Comparison of ENCODE assay signal across 27 mouse cellular contexts in the genomic region with DNA sequence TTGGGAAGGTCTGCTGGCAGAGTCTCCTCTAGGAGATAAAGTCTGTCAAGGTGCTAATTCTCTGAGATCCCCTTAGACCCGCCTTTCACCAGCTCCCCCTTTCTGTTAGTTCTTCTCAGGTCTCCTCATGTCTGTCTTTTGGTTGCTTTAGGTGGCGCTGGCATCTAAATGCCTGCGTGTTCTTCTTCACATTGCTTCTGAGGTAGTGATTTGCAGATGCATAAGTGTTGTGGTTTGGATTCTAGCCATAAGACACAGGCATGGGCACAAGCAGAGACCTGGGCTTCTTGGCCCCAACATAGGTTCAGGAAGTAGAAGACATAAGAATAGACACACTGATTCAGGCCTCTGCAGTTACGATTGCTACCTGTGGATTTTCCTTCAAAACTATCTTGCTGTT. TPM values are rescaled to one million over a fixed set of nuclear protein-coding genes. Genes with fewer than 3 reads are reported as not detected.
DNase-seq lines count a peak whose midpoint lies in the region; ATAC-seq and TF ChIP-seq lines count a peak whose summit lies in the region.
"Had no signal": no experiment of that assay in that cellular context is flagged by ENCODE, and none has a peak within 500 bp of the region (broad histone marks: within the 10 kb centered on the region; RNA-seq: fewer than 3 reads in every experiment).

No protein-coding gene starts in this region.

- no peak overlapping the region for H3K9ac ChIP-seq in hindbrain, embryonic 16.5 days (ENCODE audit: low read depth, low read length)
- H3K9ac ChIP-seq: embryonic facial prominence, embryonic 13.5 days; embryonic facial prominence, embryonic 15.5 days; forebrain, embryonic 12.5 days had no signal

- WGBS in thymus, adult 2 months, result 19% methylated on average over 4 of the region's 4 CpGs
- WGBS in hindbrain, embryonic 16.5 days, result 92% methylated on average over 4 of the region's 4 CpGs

- TF ChIP-seq POLR2A in thymus, adult 2 months (IDR thresholded peaks at IDR 0.05; ENCODE audit: control insufficient read depth, extremely low read depth, insufficient read depth, low read length, poor library complexity), result no peak

- TF ChIP-seq CTCF in thymus, adult 2 months (IDR thresholded peaks at IDR 0.05; ENCODE audit: borderline replicate concordance, control insufficient read depth, extremely low read depth, insufficient read depth, low read length, poor library complexity), result no peak

- H3K4me2 ChIP-seq in hindbrain, embryonic 16.5 days (ENCODE audit: low read length), result no peak overlapping the region
- H3K4me2 ChIP-seq: embryonic facial prominence, embryonic 13.5 days; embryonic facial prominence, embryonic 15.5 days; forebrain, embryonic 12.5 days had no signal

- no peaks in the 10 kb centered on the region for H3K27me3 ChIP-seq in thymus, adult 2 months (ENCODE audit: control insufficient read depth, insufficient read depth, low read length)
- no peaks in the 10 kb centered on the region for H3K27me3 ChIP-seq in hindbrain, embryonic 16.5 days (replicated peaks; ENCODE audit: control insufficient read depth, insufficient read depth, low read length)
- H3K27me3 ChIP-seq: CH12.LX; embryonic facial prominence, embryonic 13.5 days; embryonic facial prominence, embryonic 15.5 days; forebrain, embryonic 12.5 days; Patski had no signal

- H3K4me1 ChIP-seq in thymus, adult 2 months (replicated peaks; ENCODE audit: control insufficient read depth, insufficient read depth, low read length), result peaks cover 56% of the 10 kb centered on the region
- no peaks in the 10 kb centered on the region for H3K4me1 ChIP-seq in hindbrain, embryonic 16.5 days (ENCODE audit: control insufficient read depth, insufficient read depth, low read depth, low read length)
- H3K4me1 ChIP-seq: forebrain, embryonic 10.5 days; forebrain, embryonic 12.5 days had no signal

- H3K4me3 ChIP-seq in thymus, adult 2 months (ENCODE audit: control insufficient read depth, insufficient read depth, low read length), result no peak overlapping the region
- no peak overlapping the region for H3K4me3 ChIP-seq in hindbrain, embryonic 16.5 days (ENCODE audit: low read length)
- H3K4me3 ChIP-seq: embryonic facial prominence, embryonic 13.5 days; embryonic facial prominence, embryonic 15.5 days; erythroblast, embryonic 14.5 days; forebrain, embryonic 10.5 days; forebrain, embryonic 12.5 days had no signal

- H3K36me3 ChIP-seq in thymus, adult 2 months (ENCODE audit: control insufficient read depth, insufficient read depth, low read length), result no peaks in the 10 kb centered on the region
- no peaks in the 10 kb centered on the region for H3K36me3 ChIP-seq in hindbrain, embryonic 16.5 days (ENCODE audit: control insufficient read depth, insufficient read depth, low read length)
- H3K36me3 ChIP-seq: embryonic facial prominence, embryonic 13.5 days; embryonic facial prominence, embryonic 15.5 days; forebrain, embryonic 10.5 days; forebrain, embryonic 12.5 days; G1E had no signal

- no peaks in the 10 kb centered on the region for H3K9me3 ChIP-seq in hindbrain, embryonic 16.5 days (ENCODE audit: control insufficient read depth, low read length)
- H3K9me3 ChIP-seq: embryonic facial prominence, embryonic 13.5 days; embryonic facial prominence, embryonic 15.5 days; forebrain, embryonic 10.5 days; forebrain, embryonic 12.5 days; G1E had no signal

- H3K27ac ChIP-seq in thymus, adult 2 months (ENCODE audit: control insufficient read depth, insufficient read depth, low read length), result no peak overlapping the region
- no peak overlapping the region for H3K27ac ChIP-seq in hindbrain, embryonic 16.5 days (ENCODE audit: low read depth, low read length)
- H3K27ac ChIP-seq: embryonic facial prominence, embryonic 13.5 days; embryonic facial prominence, embryonic 15.5 days; forebrain, embryonic 10.5 days; forebrain, embryonic 12.5 days had no signal

- peak; percentile 27 for DNase-seq in CD4-positive, CD25-positive, alpha-beta regulatory T cell, adult 2 months (ENCODE audit: low read depth, low spot score)
- DNase-seq in thymus, postnatal 0 days (ENCODE audit: low spot score), result peak; percentile 35
- DNase-seq in thymus, adult 2 months, result no peak
- peak; percentile 35 for DNase-seq in thymus, postnatal 25 days
- DNase-seq in thymus, postnatal 4 days, result no peak
- peak; percentile 68 for DNase-seq in naive thymus-derived CD4-positive, alpha-beta T cell, adult 2 months (ENCODE audit: low read depth)
- DNase-seq: adrenal gland, adult 8-10 months; adrenal gland, postnatal 14 days; adrenal gland, postnatal 36 days; cerebellum, adult 11-12 months; cerebellum, adult 2 months; cerebellum, adult 9-10 months; cerebellum, postnatal 10 days; cerebellum, postnatal 25 days had no signal

- no peak for ATAC-seq in CD4-positive, CD25-positive, alpha-beta regulatory T cell, adult 4 months
- ATAC-seq in hindbrain, embryonic 16.5 days, result no peak
- ATAC-seq: activated CD4-positive, CD25-positive, alpha-beta regulatory T cell, adult 4 months; forebrain, embryonic 14.5 days; forebrain, embryonic 16.5 days; Patski had no signal

RNA-seq across cellular contexts. Expression of a gene that starts 42.0 kb away (rescaled TPM):
- 1 to 10 TPM; 3.4 to 3.9 TPM for polyA plus RNA-seq in CD4-positive, CD25-positive, alpha-beta regulatory T cell, adult 4 months (2017; shearing (Covaris generic))
- 24.1 and 26.0 TPM in 2 replicates for polyA plus RNA-seq in thymus, postnatal 0 days (2015; fragmentation: Nextera tagmentation; extraction: Ambion mirVana)
- polyA plus RNA-seq in thymus, adult 2 months (2012; rRNA removed), result 40.2 and 45.4 TPM in 2 replicates
- 15.8 and 17.4 TPM in 2 replicates for polyA plus RNA-seq in hindbrain, embryonic 16.5 days (2015; fragmentation: Nextera tagmentation; extraction: Ambion mirVana)

Comparison
In these comparisons a context has a peak if more than half of its experiments do, and no peak if none do; other contexts are left out.
1. DNase-seq: peak in CD4-positive, CD25-positive, alpha-beta regulatory T cell, adult 2 months (single experiment), thymus, postnatal 0 days (single experiment), thymus, postnatal 25 days (single experiment) and naive thymus-derived CD4-positive, alpha-beta T cell, adult 2 months (single experiment); none in thymus, adult 2 months (single experiment) and thymus, postnatal 4 days (single experiment).